Mouse (Mus musculus) heart, adult 2 months (tissue): ENCODE data around the gene Styxl1.

Experiments
- CTCF ChIP-seq: fragments of 200-600 bp; IDR thresholded peaks from 2 replicates; pipeline ENCODE4 v1.8.1; 2022; ENCODE audit warnings: antibody characterized with exemption, mild to moderate bottlenecking, moderate library complexity
- EP300 ChIP-seq: fragments of 200-500 bp; IDR thresholded peaks from 2 replicates; pipeline ENCODE4 v1.6.1; 2011; ENCODE audit warnings: low read depth, low read length, control low read depth; ENCODE audit not compliant: insufficient read depth

- TF ChIP-seq CTCF, result no peak
- TF ChIP-seq EP300, result no peak
These were observed 68.5 kb downstream of the Styxl1 start for GRCm38 (mm10) chr5:135709716-135710115.
